ENCODE assay signal across 9 mouse cellular contexts in the genomic region with DNA sequence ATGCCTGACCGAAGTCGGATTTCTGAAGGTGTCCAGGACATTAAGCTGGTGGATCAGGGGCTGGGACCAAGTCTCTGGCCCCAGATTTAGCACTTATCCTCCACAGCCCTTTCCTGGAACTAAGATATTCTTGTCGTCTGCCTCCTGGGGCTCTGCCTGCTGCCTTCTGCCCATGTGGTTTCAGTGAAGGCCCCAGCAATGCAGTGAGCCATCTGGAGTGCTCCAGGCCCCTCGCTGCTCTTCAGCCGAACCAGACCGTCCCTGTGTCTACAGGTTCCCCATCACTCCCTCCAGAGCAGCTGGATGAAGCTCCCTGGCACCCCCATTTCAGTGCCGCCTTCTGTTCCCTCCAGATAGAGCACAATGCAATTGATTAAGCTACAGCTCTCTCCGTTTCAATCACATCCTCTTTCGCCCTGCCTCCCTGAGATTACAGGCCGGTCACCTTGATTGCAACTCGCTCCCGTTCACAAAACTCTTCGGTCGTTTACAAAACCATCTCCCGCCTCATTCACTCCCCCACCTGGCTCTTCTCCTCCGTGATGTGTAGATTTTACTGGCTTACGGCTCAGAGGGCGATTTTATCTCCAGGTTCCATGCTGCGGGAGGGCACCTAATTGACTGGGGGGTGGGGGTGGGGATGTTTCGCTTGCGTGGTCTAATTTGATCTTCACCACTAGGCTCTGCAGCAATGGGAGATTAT. TPM values are rescaled to one million over a fixed set of nuclear protein-coding genes. Genes with fewer than 3 reads are reported as not detected.
DNase-seq lines count a peak whose midpoint lies in the region; ATAC-seq lines count a peak whose summit lies in the region.
"Had no signal": no experiment of that assay in that cellular context is flagged by ENCODE, and none has a peak within 500 bp of the region (broad histone marks: within the 10 kb centered on the region; RNA-seq: fewer than 3 reads in every experiment).

No protein-coding gene starts in this region.

- peak overlapping the region; percentile 34; the same call in 1 of the 2 replicates for H3K27ac ChIP-seq in embryonic facial prominence, embryonic 15.5 days (replicated peaks)
- peak overlapping the region; percentile 78 for H3K27ac ChIP-seq in hindbrain, embryonic 13.5 days
- no peak overlapping the region for H3K27ac ChIP-seq in intestine, embryonic 15.5 days
- H3K27ac ChIP-seq: lung, embryonic 15.5 days had no signal

- peaks cover 16% of the 10 kb centered on the region for H3K4me1 ChIP-seq in embryonic facial prominence, embryonic 15.5 days
- H3K4me1 ChIP-seq in hindbrain, embryonic 13.5 days (replicated peaks): peaks cover 20% of the 10 kb centered on the region
- peaks cover 16% of the 10 kb centered on the region for H3K4me1 ChIP-seq in intestine, embryonic 15.5 days (replicated peaks)

- no peak overlapping the region for H3K4me3 ChIP-seq in embryonic facial prominence, embryonic 15.5 days (replicated peaks)
- no peak overlapping the region for H3K4me3 ChIP-seq in hindbrain, embryonic 13.5 days
- no peak overlapping the region for H3K4me3 ChIP-seq in intestine, embryonic 15.5 days (replicated peaks)
- H3K4me3 ChIP-seq: lung, embryonic 15.5 days had no signal

- H3K9me3 ChIP-seq in embryonic facial prominence, embryonic 15.5 days (replicated peaks): no peaks in the 10 kb centered on the region
- no peaks in the 10 kb centered on the region for H3K9me3 ChIP-seq in hindbrain, embryonic 13.5 days
- no peaks in the 10 kb centered on the region for H3K9me3 ChIP-seq in intestine, embryonic 15.5 days
- H3K9me3 ChIP-seq: lung, embryonic 15.5 days had no signal

- H3K4me2 ChIP-seq in embryonic facial prominence, embryonic 15.5 days (replicated peaks): no peak overlapping the region
- H3K4me2 ChIP-seq in hindbrain, embryonic 13.5 days: no peak overlapping the region
- no peak overlapping the region for H3K4me2 ChIP-seq in intestine, embryonic 15.5 days (replicated peaks)
- H3K4me2 ChIP-seq: lung, embryonic 15.5 days had no signal

- no peaks in the 10 kb centered on the region for H3K27me3 ChIP-seq in embryonic facial prominence, embryonic 15.5 days
- H3K27me3 ChIP-seq in hindbrain, embryonic 13.5 days: peaks cover 5% of the 10 kb centered on the region
- H3K27me3 ChIP-seq in intestine, embryonic 15.5 days (replicated peaks): no peaks in the 10 kb centered on the region
- H3K27me3 ChIP-seq: lung, embryonic 15.5 days had no signal

- H3K36me3 ChIP-seq in embryonic facial prominence, embryonic 15.5 days: no peaks in the 10 kb centered on the region
- H3K36me3 ChIP-seq in hindbrain, embryonic 13.5 days: no peaks in the 10 kb centered on the region
- H3K36me3 ChIP-seq in intestine, embryonic 15.5 days: no peaks in the 10 kb centered on the region
- H3K36me3 ChIP-seq: lung, embryonic 15.5 days had no signal

- WGBS in embryonic facial prominence, embryonic 15.5 days: 43% methylated on average over 21 of the region's 21 CpGs
- WGBS in hindbrain, embryonic 13.5 days: 39% methylated on average over 21 of the region's 21 CpGs
- 49% methylated on average over 21 of the region's 21 CpGs for WGBS in intestine, embryonic 15.5 days

- H3K9ac ChIP-seq in embryonic facial prominence, embryonic 15.5 days: no peak overlapping the region
- peak overlapping the region; percentile 19 for H3K9ac ChIP-seq in hindbrain, embryonic 13.5 days
- H3K9ac ChIP-seq in intestine, embryonic 15.5 days: no peak overlapping the region
- H3K9ac ChIP-seq: lung, embryonic 15.5 days had no signal

- DNase-seq in retina, postnatal 1 day: peak; percentile 64
- DNase-seq in retina, embryonic 14.5 days (ENCODE audit: low spot score): no peak
- DNase-seq in right cerebral cortex, postnatal 4 days: no peak
- DNase-seq in adrenal gland, postnatal 10 days: no peak
- DNase-seq: layer of hippocampus, postnatal 36 days had no signal

- ATAC-seq in embryonic facial prominence, embryonic 15.5 days (ENCODE audit: insufficient number of reproducible peaks, low FRiP score, low TSS enrichment, low read depth): no peak
- ATAC-seq in hindbrain, embryonic 13.5 days (ENCODE audit: low FRiP score): no peak
- ATAC-seq in intestine, embryonic 15.5 days: no peak

RNA-seq across cellular contexts. Expression of a gene that starts 7.6 kb away (rescaled TPM):
- polyA plus RNA-seq in embryonic facial prominence, embryonic 15.5 days (2015; fragmentation: Nextera tagmentation; extraction: Ambion mirVana): 13.2 and 13.9 TPM in 2 replicates
- polyA plus RNA-seq in hindbrain, embryonic 13.5 days (2015; fragmentation: Nextera tagmentation; extraction: Ambion mirVana): 11.0 and 12.5 TPM in 2 replicates
- 10 to 100 TPM; 50.8 to 74.3 TPM for total RNA-seq in adrenal gland, postnatal 10 days (2021)
- 5.4 and 6.3 TPM in 2 replicates for polyA plus RNA-seq in intestine, embryonic 15.5 days (2015; fragmentation: Nextera tagmentation; extraction: Ambion mirVana)

RNA-seq across cellular contexts. Expression of a gene that starts 29.6 kb away (rescaled TPM):
- polyA plus RNA-seq in embryonic facial prominence, embryonic 15.5 days (2015; fragmentation: Nextera tagmentation; extraction: Ambion mirVana): 0.55 and 0.65 TPM in 2 replicates
- polyA plus RNA-seq in hindbrain, embryonic 13.5 days (2015; fragmentation: Nextera tagmentation; extraction: Ambion mirVana): 0.13 TPM in 1 of 2 replicates, not detected in the other
- 1 to 10 TPM; 1.3 to 1.6 TPM for total RNA-seq in adrenal gland, postnatal 10 days (2021)
- polyA plus RNA-seq in intestine, embryonic 15.5 days (2015; fragmentation: Nextera tagmentation; extraction: Ambion mirVana): 2.3 and 3.7 TPM in 2 replicates
